Mouse (Mus musculus): Measurements from ENCODE around the gene Faap20. TPM values are rescaled to one million over a fixed set of nuclear protein-coding genes. Genes with fewer than 3 reads are reported as not detected.
"Not testable (repeated sequence)": the region's sequence is repeated elsewhere in the genome, so short reads cannot be mapped to it uniquely, and the experiment has no call there.

Gene Faap20
- polyA plus RNA-seq, 1 experiment from 2014 or later = 55.0 TPM

DNA sequence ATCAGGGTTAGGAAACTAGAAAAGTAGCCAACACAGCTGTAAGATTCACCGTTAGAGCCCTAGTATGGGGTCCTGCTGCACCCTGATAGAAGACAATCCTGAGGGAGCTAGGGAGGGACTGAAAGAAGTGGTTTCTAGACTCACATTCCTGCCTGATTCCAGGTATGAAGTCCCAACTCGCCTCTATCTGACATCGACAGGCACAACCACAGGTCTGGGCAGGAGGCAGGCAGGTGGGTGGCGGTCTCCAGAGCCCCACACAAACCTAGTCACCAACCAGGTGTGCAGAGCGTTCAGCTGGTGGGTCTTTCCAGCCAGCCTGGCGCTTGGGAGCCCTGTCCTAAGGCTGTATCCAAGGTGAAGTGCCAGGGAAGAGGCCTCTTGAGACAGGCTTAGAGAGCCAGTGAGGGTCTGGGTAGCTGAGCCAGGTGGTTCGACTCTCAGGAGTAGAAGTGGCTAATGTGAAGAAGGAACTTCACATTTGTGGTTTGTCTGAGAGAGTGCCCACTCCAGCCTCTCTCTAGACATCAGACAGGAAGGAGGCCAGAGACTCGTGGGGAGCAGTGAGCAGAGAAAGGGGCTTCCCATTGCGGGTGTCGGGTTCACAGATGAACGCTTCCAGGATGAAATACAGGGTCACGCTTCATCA, 12.7 kb upstream of the Faap20 start:
- no peaks in the 10 kb centered on the region for H3K36me3 ChIP-seq (ENCODE audit: control insufficient read depth, insufficient read depth, low read length)
- H3K9ac ChIP-seq (ENCODE audit: low read depth, low read length) = no peak overlapping the region
- H3K27me3 ChIP-seq (replicated peaks; ENCODE audit: control insufficient read depth, insufficient read depth, low read length) = no peaks in the 10 kb centered on the region; the same call in 1 of the 2 replicates
- H3K4me3 ChIP-seq (ENCODE audit: low read depth, low read length) = no peak overlapping the region
- H3K4me1 ChIP-seq (replicated peaks; ENCODE audit: control insufficient read depth, insufficient read depth, low read length) = peaks cover 35% of the 10 kb centered on the region
- DNase-seq (ENCODE audit: low spot score) = no peak
- no peak overlapping the region for H3K27ac ChIP-seq (ENCODE audit: low read depth, low read length)
- no peak overlapping the region for H3K4me2 ChIP-seq
- no peaks in the 10 kb centered on the region for H3K9me3 ChIP-seq (ENCODE audit: control insufficient read depth, low read length)
- ATAC-seq (replicated peaks; ENCODE audit: low FRiP score) = no peak
- WGBS = 70% methylated on average over 12 of the region's 12 CpGs

DNA sequence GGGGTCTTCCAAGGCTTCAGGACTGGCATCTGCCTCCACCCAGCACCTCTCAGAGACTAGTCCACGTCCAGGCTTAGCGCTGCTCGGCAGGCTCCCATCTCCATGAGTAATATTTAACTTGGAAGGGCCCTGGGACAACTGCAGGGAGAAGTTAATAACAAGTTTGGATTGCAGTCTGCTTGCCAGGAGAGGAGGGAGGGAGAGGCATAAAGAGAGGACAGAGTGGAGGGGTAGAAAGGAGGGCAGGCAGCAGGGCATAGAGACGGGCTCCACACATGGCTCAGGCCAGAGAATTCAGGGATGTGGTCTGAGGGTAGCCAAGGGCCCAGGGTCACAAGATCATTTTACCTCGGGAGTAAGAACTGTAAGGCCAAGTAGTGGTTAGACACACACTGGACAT, 11.3 kb upstream of the Faap20 start:
- DNase-seq (ENCODE audit: low spot score) (no peak), ATAC-seq (replicated peaks; ENCODE audit: low FRiP score) (no peak)
- no peak overlapping the region for H3K4me2 ChIP-seq

DNA sequence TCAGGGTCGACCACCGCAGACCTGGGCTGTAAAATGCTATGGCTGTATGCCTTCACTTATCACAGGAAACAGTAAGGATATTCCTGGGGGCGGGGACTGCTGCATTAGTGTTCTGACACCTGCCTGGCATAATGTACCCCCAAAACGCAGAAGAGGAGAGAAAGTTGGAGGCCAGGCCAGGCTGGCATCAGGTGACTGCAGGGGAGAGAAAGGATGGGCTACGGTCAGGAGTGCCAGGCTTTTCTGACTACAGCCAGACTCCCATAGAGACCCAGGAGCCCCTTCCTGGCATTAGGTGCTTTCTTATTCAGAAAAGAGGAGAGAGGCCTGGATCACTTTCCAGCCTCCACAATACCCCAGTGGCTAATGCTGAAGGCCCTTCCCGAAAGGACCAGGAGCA, 10.1 kb upstream of the Faap20 start:
- no peaks in the 10 kb centered on the region for H3K9me3 ChIP-seq (ENCODE audit: control insufficient read depth, low read length)
- no peaks in the 10 kb centered on the region; the same call in 1 of the 2 replicates for H3K27me3 ChIP-seq (replicated peaks; ENCODE audit: control insufficient read depth, insufficient read depth, low read length)
- ATAC-seq (replicated peaks; ENCODE audit: low FRiP score) = no peak
- no peak overlapping the region for H3K9ac ChIP-seq (ENCODE audit: low read depth, low read length)
- H3K27ac ChIP-seq (ENCODE audit: low read depth, low read length) = no peak overlapping the region
- H3K4me2 ChIP-seq = no peak overlapping the region
- H3K36me3 ChIP-seq (ENCODE audit: control insufficient read depth, insufficient read depth, low read length) = no peaks in the 10 kb centered on the region
- 61% methylated on average over 6 of the region's 6 CpGs for WGBS
- H3K4me3 ChIP-seq (ENCODE audit: low read depth, low read length) = no peak overlapping the region
- H3K4me1 ChIP-seq (replicated peaks; ENCODE audit: control insufficient read depth, insufficient read depth, low read length) = peaks cover 22% of the 10 kb centered on the region
- DNase-seq (ENCODE audit: low spot score) = no peak

More for the DNA sequence above, 11.3 kb upstream of the Faap20 start:
- WGBS = 70% methylated on average over 5 of the region's 5 CpGs
- peaks cover 34% of the 10 kb centered on the region for H3K4me1 ChIP-seq (replicated peaks; ENCODE audit: control insufficient read depth, insufficient read depth, low read length)
- no peak overlapping the region for H3K9ac ChIP-seq (ENCODE audit: low read depth, low read length)
- H3K9me3 ChIP-seq (ENCODE audit: control insufficient read depth, low read length) = no peaks in the 10 kb centered on the region
- no peaks in the 10 kb centered on the region; the same call in 1 of the 2 replicates for H3K27me3 ChIP-seq (replicated peaks; ENCODE audit: control insufficient read depth, insufficient read depth, low read length)
- H3K36me3 ChIP-seq (ENCODE audit: control insufficient read depth, insufficient read depth, low read length) = no peaks in the 10 kb centered on the region
- no peak overlapping the region for H3K27ac ChIP-seq (ENCODE audit: low read depth, low read length)
- H3K4me3 ChIP-seq (ENCODE audit: low read depth, low read length) = no peak overlapping the region

DNA sequence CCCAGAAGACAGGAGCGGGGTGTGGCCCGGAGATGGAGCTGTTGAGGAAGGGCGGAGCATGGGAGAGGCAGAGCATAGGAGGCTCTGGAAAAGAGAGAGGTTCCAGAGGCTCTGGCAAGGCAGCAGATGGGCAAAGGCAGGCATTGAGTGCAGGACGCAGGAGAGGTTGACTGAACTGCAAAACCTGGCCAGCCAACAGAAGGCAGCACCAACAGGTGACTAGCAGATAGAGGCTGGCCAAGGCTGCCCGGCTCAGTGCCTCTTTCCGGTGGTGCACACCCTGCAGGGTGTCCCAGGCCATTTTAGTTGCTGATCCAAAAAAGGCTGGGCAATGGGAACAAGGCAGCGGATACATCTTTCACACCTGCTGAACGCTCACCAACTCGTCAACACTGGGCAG, 7.8 kb upstream of the Faap20 start:
- no peak overlapping the region for H3K4me2 ChIP-seq
- DNase-seq (ENCODE audit: low spot score) (no peak), ATAC-seq (replicated peaks; ENCODE audit: low FRiP score) (no peak)
- WGBS = 76% methylated on average over 9 of the region's 9 CpGs
- H3K4me3 ChIP-seq (ENCODE audit: low read depth, low read length) = no peak overlapping the region
- H3K27ac ChIP-seq (ENCODE audit: low read depth, low read length) = no peak overlapping the region
- no peaks in the 10 kb centered on the region; the same call in 1 of the 2 replicates for H3K27me3 ChIP-seq (replicated peaks; ENCODE audit: control insufficient read depth, insufficient read depth, low read length)
- H3K9ac ChIP-seq (ENCODE audit: low read depth, low read length) = no peak overlapping the region
- H3K4me1 ChIP-seq (replicated peaks; ENCODE audit: control insufficient read depth, insufficient read depth, low read length) = 0 out of 2 replicates have a peak, but pooled peaks cover 5% of the 10 kb centered on the region
- no peaks in the 10 kb centered on the region for H3K36me3 ChIP-seq (ENCODE audit: control insufficient read depth, insufficient read depth, low read length)
- H3K9me3 ChIP-seq (ENCODE audit: control insufficient read depth, low read length) = no peaks in the 10 kb centered on the region

DNA sequence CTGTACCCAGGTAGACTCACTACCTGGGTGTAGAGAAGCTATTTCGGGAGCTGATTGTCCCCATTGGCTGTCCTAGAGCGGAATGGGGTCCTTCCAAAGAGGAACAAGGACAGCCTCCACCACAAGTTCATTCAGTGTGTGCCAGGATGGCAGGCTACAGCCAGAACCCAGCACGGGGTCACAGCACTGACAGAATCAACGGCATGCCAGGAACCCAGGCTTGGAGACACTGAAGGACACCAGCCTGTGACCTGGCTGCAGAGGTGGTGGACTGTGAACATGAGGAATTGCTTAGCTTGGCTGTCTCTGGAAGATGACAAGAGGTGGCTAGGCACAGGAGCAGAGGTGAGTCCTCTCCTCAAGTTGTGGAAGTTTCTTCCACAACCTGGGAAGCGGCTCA, 7.3 kb upstream of the Faap20 start:
- H3K27me3 ChIP-seq (replicated peaks; ENCODE audit: control insufficient read depth, insufficient read depth, low read length) = no peaks in the 10 kb centered on the region; the same call in 1 of the 2 replicates
- no peak overlapping the region for H3K4me2 ChIP-seq
- no peak overlapping the region for H3K4me3 ChIP-seq (ENCODE audit: low read depth, low read length)
- DNase-seq (ENCODE audit: low spot score) = no peak
- H3K9me3 ChIP-seq (ENCODE audit: control insufficient read depth, low read length) = no peaks in the 10 kb centered on the region
- no peak for ATAC-seq (replicated peaks; ENCODE audit: low FRiP score)
- H3K9ac ChIP-seq (ENCODE audit: low read depth, low read length) = no peak overlapping the region
- H3K36me3 ChIP-seq (ENCODE audit: control insufficient read depth, insufficient read depth, low read length) = no peaks in the 10 kb centered on the region
- H3K27ac ChIP-seq (ENCODE audit: low read depth, low read length) = no peak overlapping the region
- 81% methylated on average over 5 of the region's 5 CpGs for WGBS
- 0 out of 2 replicates have a peak, but pooled peaks cover 5% of the 10 kb centered on the region for H3K4me1 ChIP-seq (replicated peaks; ENCODE audit: control insufficient read depth, insufficient read depth, low read length)

DNA sequence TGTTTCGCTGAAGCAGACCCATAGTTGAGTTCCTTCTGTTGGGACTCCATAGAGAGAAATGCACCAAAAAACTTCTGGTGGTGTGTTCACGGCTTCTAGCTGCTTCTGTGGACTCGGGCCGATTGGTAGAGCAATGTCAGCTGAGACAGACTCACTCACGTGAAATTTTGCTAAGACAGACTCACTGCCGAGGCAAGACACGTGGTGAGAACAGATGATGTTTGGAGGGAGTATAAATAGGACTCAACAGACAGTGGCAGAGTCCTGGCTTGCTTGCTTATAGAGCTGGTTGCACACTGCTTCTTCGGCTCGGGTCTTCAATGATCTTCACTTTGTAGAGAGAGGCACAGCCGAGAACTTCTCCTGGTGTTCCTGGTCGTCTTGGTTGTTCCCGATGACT, 6.4 kb upstream of the Faap20 start:
- Histone ChIP-seq H3K9ac (ENCODE audit: low read depth, low read length) (no peak overlapping the region), H3K27ac (ENCODE audit: low read depth, low read length) (no peak overlapping the region), H3K9me3 (ENCODE audit: control insufficient read depth, low read length) (no peaks in the 10 kb centered on the region), H3K36me3 (ENCODE audit: control insufficient read depth, insufficient read depth, low read length) (no peaks in the 10 kb centered on the region), H3K4me3 (ENCODE audit: low read depth, low read length) (no peak overlapping the region), H3K4me2 (no peak overlapping the region), H3K4me1 (replicated peaks; ENCODE audit: control insufficient read depth, insufficient read depth, low read length) (no peaks in the 10 kb centered on the region), H3K27me3 (replicated peaks; ENCODE audit: control insufficient read depth, insufficient read depth, low read length) (no peaks in the 10 kb centered on the region; the same call in 1 of the 2 replicates)
- ATAC-seq (replicated peaks; ENCODE audit: low FRiP score) = no peak
- 83% methylated on average over 12 of the region's 12 CpGs for WGBS
- DNase-seq (ENCODE audit: low spot score) = no peak

DNA sequence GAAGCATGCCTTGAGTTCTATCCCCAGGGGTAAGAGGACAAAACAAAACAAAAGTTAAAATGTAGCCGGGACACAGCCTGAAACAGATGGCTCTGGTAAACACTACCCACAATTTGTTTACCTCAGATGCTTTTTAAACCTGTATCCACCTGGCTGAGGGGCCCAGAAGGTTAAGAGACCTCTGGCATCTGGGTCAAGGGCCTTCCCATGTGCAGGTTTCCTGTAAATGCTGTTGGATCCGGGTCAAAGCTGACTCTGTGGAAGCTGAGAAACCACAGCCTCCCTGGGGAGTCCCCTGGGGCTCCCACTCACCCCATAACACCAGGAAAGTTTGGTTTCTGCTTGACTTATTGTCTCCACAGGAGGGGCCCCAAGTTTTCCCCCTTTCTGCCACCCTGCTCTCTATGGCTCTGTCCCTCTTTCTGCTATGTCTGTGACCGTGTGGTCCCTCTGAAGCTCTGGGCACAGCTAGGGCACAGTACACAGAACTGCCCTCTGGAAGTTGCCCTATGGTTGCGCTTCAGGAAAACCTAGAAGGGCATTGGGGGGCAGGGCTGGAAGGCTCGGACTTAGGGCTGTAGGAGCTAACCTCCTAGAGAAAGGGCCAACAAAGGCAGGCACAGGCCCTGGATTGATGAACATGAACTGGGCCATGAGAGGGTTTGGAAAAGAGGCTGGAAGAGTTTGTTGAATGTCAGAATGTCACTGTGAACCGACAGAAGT, 3.7 kb upstream of the Faap20 start:
- Histone ChIP-seq H3K9ac (ENCODE audit: low read depth, low read length) (no peak overlapping the region), H3K4me2 (no peak overlapping the region), H3K27me3 (replicated peaks; ENCODE audit: control insufficient read depth, insufficient read depth, low read length) (no peaks in the 10 kb centered on the region; the same call in 1 of the 2 replicates), H3K4me1 (replicated peaks; ENCODE audit: control insufficient read depth, insufficient read depth, low read length) (peaks cover 5% of the 10 kb centered on the region; the same call in 1 of the 2 replicates), H3K9me3 (ENCODE audit: control insufficient read depth, low read length) (no peaks in the 10 kb centered on the region), H3K27ac (ENCODE audit: low read depth, low read length) (no peak overlapping the region), H3K4me3 (ENCODE audit: low read depth, low read length) (no peak overlapping the region), H3K36me3 (ENCODE audit: control insufficient read depth, insufficient read depth, low read length) (no peaks in the 10 kb centered on the region)
- ATAC-seq (replicated peaks; ENCODE audit: low FRiP score) (no peak), DNase-seq (ENCODE audit: low spot score) (no peak)
- WGBS = 59% methylated on average over 6 of the region's 6 CpGs

DNA sequence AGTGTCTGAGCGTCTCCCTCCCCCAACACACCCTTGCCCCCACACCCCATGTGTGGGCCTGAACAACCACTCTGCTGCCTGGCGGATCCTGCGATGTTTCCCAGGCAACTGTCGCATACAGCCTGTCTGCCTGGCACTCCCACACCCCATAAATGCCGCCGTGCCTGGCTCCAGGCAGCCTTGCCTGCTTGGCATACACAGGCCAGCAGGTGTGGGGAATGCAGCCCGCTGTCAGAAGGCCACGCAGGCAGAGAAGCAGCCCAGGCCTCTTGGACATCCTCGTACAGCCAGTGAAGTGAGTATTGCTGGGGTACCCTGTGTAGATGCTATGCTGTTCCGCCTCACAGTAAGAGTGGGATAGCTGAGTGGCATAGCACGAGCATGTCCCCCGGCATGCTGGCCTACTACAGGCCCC, 2.9 kb upstream of the Faap20 start:
- 76% methylated on average over 12 of the region's 12 CpGs for WGBS
- no peak for ATAC-seq (replicated peaks; ENCODE audit: low FRiP score)
- Histone ChIP-seq H3K9me3 (ENCODE audit: control insufficient read depth, low read length) (no peaks in the 10 kb centered on the region), H3K4me1 (replicated peaks; ENCODE audit: control insufficient read depth, insufficient read depth, low read length) (peaks cover 5% of the 10 kb centered on the region), H3K27me3 (replicated peaks; ENCODE audit: control insufficient read depth, insufficient read depth, low read length) (no peaks in the 10 kb centered on the region; the same call in 1 of the 2 replicates), H3K27ac (ENCODE audit: low read depth, low read length) (no peak overlapping the region), H3K36me3 (ENCODE audit: control insufficient read depth, insufficient read depth, low read length) (no peaks in the 10 kb centered on the region), H3K4me2 (no peak overlapping the region), H3K9ac (ENCODE audit: low read depth, low read length) (no peak overlapping the region), H3K4me3 (ENCODE audit: low read depth, low read length) (no peak overlapping the region)
- no peak for DNase-seq (ENCODE audit: low spot score)

DNA sequence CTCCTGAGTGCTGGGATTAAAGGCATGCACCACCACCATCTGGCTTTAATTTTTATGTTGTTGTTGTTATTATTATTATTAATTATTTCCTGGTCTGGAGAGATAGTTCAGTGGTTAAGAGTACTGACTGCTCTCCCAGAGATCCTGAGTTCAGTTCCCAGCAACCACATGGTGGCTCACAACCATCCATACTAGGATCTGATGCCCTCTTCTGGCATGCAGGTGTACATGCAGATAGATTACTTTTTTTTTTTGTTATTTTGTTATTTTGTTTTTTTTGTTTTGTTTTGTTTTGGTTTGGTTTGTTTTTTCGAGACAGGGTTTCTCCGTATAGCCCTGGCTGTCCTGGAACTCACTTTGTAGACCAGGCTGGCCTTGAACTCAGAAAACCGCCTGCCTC, 1.5 kb upstream of the Faap20 start:
- not testable (repeated sequence) for H3K9me3 ChIP-seq (ENCODE audit: control insufficient read depth, low read length); H3K36me3 ChIP-seq (ENCODE audit: control insufficient read depth, insufficient read depth, low read length); H3K27me3 ChIP-seq (replicated peaks; ENCODE audit: control insufficient read depth, insufficient read depth, low read length); H3K4me2 ChIP-seq; H3K27ac ChIP-seq (ENCODE audit: low read depth, low read length); H3K4me1 ChIP-seq (replicated peaks; ENCODE audit: control insufficient read depth, insufficient read depth, low read length); H3K9ac ChIP-seq (ENCODE audit: low read depth, low read length); ATAC-seq (replicated peaks; ENCODE audit: low FRiP score); DNase-seq (ENCODE audit: low spot score); H3K4me3 ChIP-seq (ENCODE audit: low read depth, low read length)
- WGBS = 81% methylated on average over 3 of the region's 3 CpGs
